In genomic region chr6:107092600-107092999, GRCm38 (mm10) we compare ENCODE assay signal across 24 mouse cellular contexts.
"Had no signal": no experiment of that assay in that cellular context is flagged by ENCODE, and none has a peak within 500 bp of the region (broad histone marks: within the 10 kb centered on the region; RNA-seq: fewer than 3 reads in every experiment).

No protein-coding gene starts in this region.

- DNase-seq: kidney, adult 2 months; kidney, postnatal 25 days; layer of hippocampus, adult 9-11 months; liver, postnatal 0 days; lung, embryonic 14.5 days; lung, postnatal 10 days; lung, postnatal 4 days; retina, postnatal 1 day; right cerebral cortex, postnatal 25 days; spleen, adult 18-20 months; thymus, adult 2 months; thymus, postnatal 14 days; thymus, postnatal 4 days had no signal

- H3K9me3 ChIP-seq: limb, embryonic 15.5 days; midbrain, embryonic 15.5 days; neural tube, embryonic 13.5 days; stomach, embryonic 15.5 days had no signal

- H3K4me2 ChIP-seq: limb, embryonic 15.5 days; liver, embryonic 11.5 days; lung, embryonic 14.5 days; midbrain, embryonic 11.5 days; midbrain, embryonic 15.5 days; neural tube, embryonic 13.5 days; stomach, embryonic 15.5 days had no signal

- H3K4me3 ChIP-seq: layer of hippocampus, adult 2 months; limb, embryonic 15.5 days; midbrain, embryonic 15.5 days; myocyte; neural tube, embryonic 13.5 days; stomach, embryonic 15.5 days had no signal

- H3K36me3 ChIP-seq: limb, embryonic 15.5 days; midbrain, embryonic 15.5 days; neural tube, embryonic 13.5 days; stomach, embryonic 15.5 days had no signal

- H3K4me1 ChIP-seq: limb, embryonic 15.5 days; midbrain, embryonic 15.5 days; neural tube, embryonic 13.5 days; stomach, embryonic 15.5 days had no signal

- H3K27ac ChIP-seq: kidney, postnatal 0 days; layer of hippocampus, adult 2 months; limb, embryonic 15.5 days; liver, embryonic 14.5 days; midbrain, embryonic 15.5 days; neural tube, embryonic 13.5 days; stomach, embryonic 15.5 days had no signal

- H3K27me3 ChIP-seq: limb, embryonic 15.5 days; midbrain, embryonic 15.5 days; neural tube, embryonic 13.5 days; stomach, embryonic 15.5 days had no signal

- ATAC-seq: intestine, postnatal 0 days; liver, postnatal 0 days; midbrain, embryonic 15.5 days had no signal

- H3K9ac ChIP-seq: limb, embryonic 15.5 days; liver, embryonic 14.5 days; liver, postnatal 0 days; lung, embryonic 14.5 days; midbrain, embryonic 15.5 days; neural tube, embryonic 13.5 days; stomach, embryonic 15.5 days had no signal
